Mouse (Mus musculus): ENCODE results near the gene Vav2. TPM values are rescaled to one million over a fixed set of nuclear protein-coding genes. Genes with fewer than 3 reads are reported as not detected.

Gene Vav2
- total RNA-seq, 2 experiments from 2014 or later = 3.1 to 3.9 TPM

GRCm38 (mm10) chr2:27377164-27377563 lies 49.7 kb downstream of the Vav2 start:
- intact Hi-C loops (cut with DNase I) = no loop called here
- DNase-seq = no peak

GRCm38 (mm10) chr2:27375141-27375540 lies 51.7 kb downstream of the Vav2 start:
- intact Hi-C loops (cut with DNase I) = no loop called here
- DNase-seq = no peak

- intact Hi-C loops (cut with DNase I) = no loop called here
- DNase-seq = no peak
These were observed 53.5 kb downstream of the Vav2 start for GRCm38 (mm10) chr2:27373349-27373748.

- intact Hi-C loops (cut with DNase I) = no loop called here
- no peak for DNase-seq
These were observed 55.4 kb downstream of the Vav2 start for GRCm38 (mm10) chr2:27371450-27371849.

GRCm38 (mm10) chr2:27368980-27369379 lies 57.9 kb downstream of the Vav2 start:
- no peak for DNase-seq
- intact Hi-C loops (cut with DNase I) = no loop called here

GRCm38 (mm10) chr2:27365296-27365695 lies 61.5 kb downstream of the Vav2 start:
- intact Hi-C loops (cut with DNase I) = no loop called here
- DNase-seq = no peak

- intact Hi-C loops (cut with DNase I) = no loop called here
- DNase-seq = no peak
These were observed 65.0 kb downstream of the Vav2 start for GRCm38 (mm10) chr2:27361786-27362185.

- DNase-seq = no peak
- intact Hi-C loops (cut with DNase I) = no loop called here
These were observed 68.4 kb downstream of the Vav2 start for GRCm38 (mm10) chr2:27358461-27358860.

- DNase-seq = no peak
These were observed 71.1 kb downstream of the Vav2 start for GRCm38 (mm10) chr2:27355684-27356083.

GRCm38 (mm10) chr2:27354610-27355211 lies 72.1 kb downstream of the Vav2 start:
- no peak for DNase-seq
- intact Hi-C loops (cut with DNase I) = no loop called here

More at GRCm38 (mm10) chr2:27355684-27356083, 71.1 kb downstream of the Vav2 start:
- intact Hi-C loops (cut with DNase I) = no loop called here

GRCm38 (mm10) chr2:27352720-27353119 lies 74.1 kb downstream of the Vav2 start:
- DNase-seq = no peak
- intact Hi-C loops (cut with DNase I) = no loop called here

- intact Hi-C loops (cut with DNase I) = no loop called here
- DNase-seq = no peak
These were observed 76.5 kb downstream of the Vav2 start for GRCm38 (mm10) chr2:27350371-27350770.

- intact Hi-C loops (cut with DNase I) = no loop called here
- no peak for DNase-seq
These were observed 82.8 kb downstream of the Vav2 start for GRCm38 (mm10) chr2:27343984-27344453.

GRCm38 (mm10) chr2:27340682-27341081 lies 86.2 kb downstream of the Vav2 start:
- intact Hi-C loops (cut with DNase I) = no loop called here

GRCm38 (mm10) chr2:27339051-27339450 lies 87.8 kb downstream of the Vav2 start:
- DNase-seq = no peak
- intact Hi-C loops (cut with DNase I) = no loop called here

More at GRCm38 (mm10) chr2:27340682-27341081, 86.2 kb downstream of the Vav2 start:
- DNase-seq = no peak

- intact Hi-C loops (cut with DNase I) = no loop called here
- DNase-seq = no peak
These were observed 89.6 kb downstream of the Vav2 start for GRCm38 (mm10) chr2:27337261-27337660.

- intact Hi-C loops (cut with DNase I) = no loop called here
- no peak for DNase-seq
These were observed 90.2 kb downstream of the Vav2 start for GRCm38 (mm10) chr2:27336600-27336999.

- DNase-seq = no peak
- intact Hi-C loops (cut with DNase I) = no loop called here
These were observed 92.0 kb downstream of the Vav2 start for GRCm38 (mm10) chr2:27334816-27335215.

- no peak for DNase-seq
- intact Hi-C loops (cut with DNase I) = no loop called here
These were observed 95.3 kb downstream of the Vav2 start for GRCm38 (mm10) chr2:27331560-27331959.

GRCm38 (mm10) chr2:27330446-27330845 lies 96.4 kb downstream of the Vav2 start:
- intact Hi-C loops (cut with DNase I) = no loop called here
- DNase-seq = no peak

GRCm38 (mm10) chr2:27329386-27330060 lies 97.3 kb downstream of the Vav2 start:
- no peak for DNase-seq
- intact Hi-C loops (cut with DNase I) = no loop called here

GRCm38 (mm10) chr2:27328613-27329041 lies 98.2 kb downstream of the Vav2 start:
- intact Hi-C loops (cut with DNase I) = no loop called here
- no peak for DNase-seq
